Mouse (Mus musculus) left cerebral cortex, adult 2 months (tissue): ENCODE results near the gene Cdc42bpb. TPM values are rescaled to one million over a fixed set of nuclear protein-coding genes. Genes with fewer than 3 reads are reported as not detected.

ENCODE experiments used
- DNase-seq, 2 experiments: peaks; one replicate each; pipeline ENCODE4 v3.0.0; 2021 to 2022; ENCODE audit warnings: low spot score in 2 of 2, mixed read lengths in 1 of 2; ENCODE audit errors: extremely low spot score in 1 of 2
- H3K27ac ChIP-seq: fragments of 200-600 bp; 2 replicates; pipeline ENCODE4 v1.8.1; 2022
- H3K4me3 ChIP-seq: fragments of 200-600 bp; 2 replicates; pipeline ENCODE4 v1.8.1; 2022
- CTCF ChIP-seq: fragments of 200-600 bp; IDR thresholded peaks from 2 replicates; pipeline ENCODE4 v1.8.1; 2022; ENCODE audit warnings: antibody characterized with exemption, mild to moderate bottlenecking, moderate library complexity
- intact Hi-C: fragments of 180-260 bp; cut with DNase I; formaldehyde crosslinking; loops from one replicate; pipeline ENCODE4 v1.15.1; 2025
- long read RNA-seq, 2 experiments: library from polyadenylated mRNA; stranded (forward); transcript quantifications; one replicate each; pipeline ENCODE4 v2.0.0; 2021; ENCODE audit warnings: borderline mapping rate in 2 of 2
- total RNA-seq, 2 experiments: library from RNA; stranded (reverse); gene quantifications; 2 replicates each; pipeline ENCODE4 v1.2.3; 2021

Gene Cdc42bpb
- total RNA-seq = 100 to 1,000 TPM; 137 to 142 TPM
- long read RNA-seq, experiment 1, full-length matches to known transcripts = 77 of 148 reads
- long read RNA-seq, experiment 1, partial matches to known transcripts = 54 of 148 reads
- long read RNA-seq, experiment 1, other reads (novel, unspliced or antisense) = 17 of 148 reads
- long read RNA-seq, experiment 2, full-length matches to known transcripts = 78 of 126 reads
- long read RNA-seq, experiment 2, partial matches to known transcripts = 36 of 126 reads
- long read RNA-seq, experiment 2, other reads (novel, unspliced or antisense) = 12 of 126 reads

GRCm38 (mm10) chr12:111377376-111377973, at the start of gene Cdc42bpb:
Gene Cdc42bpb, minus strand, starts transcription at chr12:111377718.
- DNase-seq = peak; percentile 95 to 96
- H3K4me3 ChIP-seq = peak within 1 kb of the TSS; percentile 65
- H3K27ac ChIP-seq = peak within 1 kb of the TSS; percentile 98
- intact Hi-C loops = loop anchor here (2.0 kb wide), 1 partner anchor 45 kb away; no protein-coding TSS in a partner anchor
- TF ChIP-seq CTCF = no peak

- TF ChIP-seq CTCF = peak; percentile 95
- intact Hi-C loops = loop anchor here (1.0 to 5.0 kb wide), 4 partner anchors 33 to 221 kb away; no protein-coding TSS in a partner anchor
- Histone ChIP-seq H3K27ac (no peak overlapping the region), H3K4me3 (0 out of 2 replicates have a peak overlapping the region, but pooled peaks have one; percentile 7)
- peak; percentile 90 to 97 for DNase-seq
Measured at GRCm38 (mm10) chr12:111425789-111426460, 48.4 kb upstream of the Cdc42bpb start.

GRCm38 (mm10) chr12:111425258-111425657, 47.7 kb upstream of the Cdc42bpb start:
- intact Hi-C loops = loop anchor here (2.0 to 5.0 kb wide), 2 partner anchors 44 to 222 kb away; no protein-coding TSS in a partner anchor
- peak; percentile 77 to 83 for DNase-seq
- peak; percentile 80 for TF ChIP-seq CTCF

GRCm38 (mm10) chr12:111424547-111424946, 47.0 kb upstream of the Cdc42bpb start:
- DNase-seq = no peak
- intact Hi-C loops = loop anchor here (2.0 kb wide), 1 partner anchor 44 kb away; no protein-coding TSS in a partner anchor
- Histone ChIP-seq H3K27ac (no peak overlapping the region), H3K4me3 (no peak overlapping the region)
- no peak for TF ChIP-seq CTCF

More at GRCm38 (mm10) chr12:111425258-111425657, 47.7 kb upstream of the Cdc42bpb start:
- H3K27ac ChIP-seq = no peak overlapping the region
- no peak overlapping the region for H3K4me3 ChIP-seq

GRCm38 (mm10) chr12:111423570-111424129, 46.1 kb upstream of the Cdc42bpb start:
- Histone ChIP-seq H3K27ac (no peak overlapping the region), H3K4me3 (no peak overlapping the region)
- no peak for TF ChIP-seq CTCF
- intact Hi-C loops = loop anchor here (2.0 kb wide), 1 partner anchor 45 kb away; no protein-coding TSS in a partner anchor
- no peak for DNase-seq

- no peak for TF ChIP-seq CTCF
- intact Hi-C loops = no loop called here
Measured at GRCm38 (mm10) chr12:111422852-111423251, 45.3 kb upstream of the Cdc42bpb start.

GRCm38 (mm10) chr12:111420946-111421709, 43.6 kb upstream of the Cdc42bpb start:
- no peak for TF ChIP-seq CTCF
- H3K27ac ChIP-seq = no peak overlapping the region
- H3K4me3 ChIP-seq = no peak overlapping the region
- no peak for DNase-seq
- intact Hi-C loops = no loop called here

More at GRCm38 (mm10) chr12:111422852-111423251, 45.3 kb upstream of the Cdc42bpb start:
- Histone ChIP-seq H3K4me3 (no peak overlapping the region), H3K27ac (no peak overlapping the region)
- DNase-seq = no peak

- Histone ChIP-seq H3K4me3 (no peak overlapping the region), H3K27ac (no peak overlapping the region)
- intact Hi-C loops = no loop called here
- no peak for DNase-seq
- TF ChIP-seq CTCF = no peak
Measured at GRCm38 (mm10) chr12:111419918-111420317, 42.4 kb upstream of the Cdc42bpb start.

- intact Hi-C loops = no loop called here
- TF ChIP-seq CTCF = no peak
- DNase-seq = no peak
- H3K27ac ChIP-seq = no peak within 1 kb of the TSS
- H3K4me3 ChIP-seq = peak within 1 kb of the TSS; percentile 21; the same call in 1 of the 2 replicates
Measured at GRCm38 (mm10) chr12:111416921-111417779, 39.6 kb upstream of the Cdc42bpb start, which contains the start of gene Exoc3l4. Gene Exoc3l4, plus strand, starts transcription at chr12:111417017.

GRCm38 (mm10) chr12:111413300-111413699, 35.8 kb upstream of the Cdc42bpb start:
- peak overlapping the region; percentile 29 for H3K4me3 ChIP-seq
- no peak overlapping the region for H3K27ac ChIP-seq
- TF ChIP-seq CTCF = peak; percentile 100
- DNase-seq = peak; percentile 85 to 89
- intact Hi-C loops = loop anchor here (1.0 kb wide), 1 partner anchor 12 kb away; no protein-coding TSS in a partner anchor
